Mouse (Mus musculus): ENCODE measurements around the gene Tulp2.
"Not testable (repeated sequence)": the region's sequence is repeated elsewhere in the genome, so short reads cannot be mapped to it uniquely, and the experiment has no call there.

Gene Tulp2

DNA sequence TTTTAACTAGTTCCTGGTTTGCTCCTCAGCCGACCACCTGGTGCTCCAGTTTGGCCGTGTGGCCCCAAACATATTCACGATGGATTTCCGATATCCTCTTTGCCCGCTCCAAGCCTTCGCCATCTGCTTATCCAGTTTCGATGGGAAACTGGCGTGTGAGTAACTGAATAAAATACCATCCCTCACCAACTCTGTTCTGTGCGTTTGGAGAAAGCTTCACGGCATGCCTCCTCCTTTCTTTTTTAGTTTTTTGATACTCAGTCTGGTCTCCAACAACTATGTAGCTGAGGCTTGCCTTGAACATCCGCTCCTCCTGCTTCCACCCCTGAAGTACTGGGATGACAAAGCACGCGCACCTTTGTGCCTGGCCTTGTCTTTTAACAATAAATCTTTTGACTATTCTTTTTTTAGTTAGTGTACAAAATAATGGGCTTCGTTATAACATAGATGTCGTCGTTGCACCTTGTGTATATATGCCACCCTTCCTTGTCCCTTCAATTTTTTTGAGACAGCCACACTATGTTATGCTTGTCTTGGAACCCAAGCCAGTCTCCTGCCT is 40.6 kb downstream of the Tulp2 start:
- no peak for DNase-seq (ENCODE audit: low spot score in 2 of 2)

GRCm38 (mm10) chr7:45522957-45523676 is 41.4 kb downstream of the Tulp2 start:
- DNase-seq (ENCODE audit: low spot score in 2 of 2) = no peak

- no peak for DNase-seq (ENCODE audit: low spot score in 2 of 2)
Measured at GRCm38 (mm10) chr7:45523678-45524170, 42.0 kb downstream of the Tulp2 start.

GRCm38 (mm10) chr7:45524841-45525621 is 43.4 kb downstream of the Tulp2 start:
- no peak for DNase-seq (ENCODE audit: low spot score in 2 of 2)

DNA sequence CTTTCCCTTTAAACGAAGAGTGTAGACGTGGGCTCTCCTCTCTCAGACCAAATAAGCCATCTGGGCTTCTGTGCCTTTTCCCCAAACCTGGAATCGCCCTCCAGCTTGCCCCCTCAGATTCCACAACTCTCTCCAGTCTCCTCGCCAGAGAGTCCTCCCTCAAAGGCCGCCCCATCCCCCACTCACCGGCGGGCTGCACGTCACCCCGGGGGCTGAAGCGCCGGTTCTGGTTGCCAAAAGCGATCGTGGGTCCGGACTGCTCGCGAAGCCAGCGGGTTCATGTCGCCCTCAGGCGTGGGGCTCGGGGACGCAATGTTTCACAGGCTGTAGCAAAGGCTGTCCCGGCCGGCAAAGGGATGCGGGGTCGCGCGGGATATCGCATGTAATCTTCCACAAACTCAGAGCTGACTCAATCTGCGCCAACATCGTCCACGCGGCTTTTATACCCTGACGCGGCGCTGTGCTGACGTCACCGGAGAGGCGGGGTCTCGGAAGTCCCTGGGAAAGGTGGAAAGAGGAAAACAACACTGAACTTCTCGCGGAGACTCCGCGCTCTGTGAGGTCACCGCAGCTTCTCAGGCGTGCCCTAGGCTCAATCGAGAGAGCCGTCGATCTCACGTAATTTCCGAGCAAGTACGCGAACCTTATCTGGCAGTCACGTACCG is 44.3 kb downstream of the Tulp2 start, which contains the start of the genes Ppp1r15a and Plekha4:
Ppp1r15a (minus strand) TSS at position 460 of the 665 bp plus-strand sequence.
Plekha4 (plus strand) TSS at position 522 of the 665 bp plus-strand sequence.
- DNase-seq (ENCODE audit: low spot score in 2 of 2) = peak; percentile 89 to 92

- DNase-seq (ENCODE audit: low spot score in 2 of 2) = peak in 1 of 2 experiments; percentile 35
Measured at GRCm38 (mm10) chr7:45526474-45527120, 44.9 kb downstream of the Tulp2 start.

DNA sequence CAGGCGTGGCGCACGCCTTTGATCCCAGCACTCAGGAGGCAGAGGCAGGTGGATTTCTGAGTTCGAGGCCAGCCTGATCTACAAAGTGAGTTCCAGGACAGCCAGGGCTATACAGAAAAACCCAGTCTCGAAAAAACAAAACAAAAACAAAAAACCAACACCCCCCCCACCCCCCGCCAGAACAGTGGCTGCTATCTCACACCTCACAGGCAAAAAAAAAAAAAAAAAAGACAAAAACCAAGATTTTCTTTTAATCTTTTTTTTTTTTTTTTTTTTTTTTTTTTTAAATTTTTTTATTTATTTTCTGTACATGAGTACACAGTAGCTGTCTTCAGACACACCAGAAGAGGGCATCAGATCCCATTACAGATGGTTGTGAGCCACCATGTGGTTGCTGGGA is 45.5 kb downstream of the Tulp2 start:
- DNase-seq (ENCODE audit: low spot score in 2 of 2) = not testable (repeated sequence)

DNA sequence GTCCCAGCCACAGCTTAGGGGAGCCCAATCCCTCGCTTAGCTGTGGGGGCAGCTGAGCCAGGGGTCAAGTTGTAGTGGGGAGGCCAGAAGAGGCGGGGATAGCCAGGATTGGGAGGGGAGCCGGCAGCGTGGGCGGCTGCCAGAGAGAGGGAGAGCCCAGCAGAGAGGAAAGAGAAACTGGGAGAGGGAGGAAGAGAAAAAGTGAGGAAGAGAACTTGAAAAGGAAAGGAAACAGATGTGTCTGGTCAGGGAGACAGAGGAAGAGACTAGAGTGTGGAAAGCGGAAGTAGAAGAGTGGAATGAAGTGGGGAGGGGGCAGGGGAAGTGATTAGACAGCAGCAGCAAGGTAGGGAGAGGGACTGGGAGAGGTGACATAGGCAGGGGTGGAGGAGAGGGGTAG is 47.8 kb downstream of the Tulp2 start:
- DNase-seq (ENCODE audit: low spot score in 2 of 2) = no peak

DNA sequence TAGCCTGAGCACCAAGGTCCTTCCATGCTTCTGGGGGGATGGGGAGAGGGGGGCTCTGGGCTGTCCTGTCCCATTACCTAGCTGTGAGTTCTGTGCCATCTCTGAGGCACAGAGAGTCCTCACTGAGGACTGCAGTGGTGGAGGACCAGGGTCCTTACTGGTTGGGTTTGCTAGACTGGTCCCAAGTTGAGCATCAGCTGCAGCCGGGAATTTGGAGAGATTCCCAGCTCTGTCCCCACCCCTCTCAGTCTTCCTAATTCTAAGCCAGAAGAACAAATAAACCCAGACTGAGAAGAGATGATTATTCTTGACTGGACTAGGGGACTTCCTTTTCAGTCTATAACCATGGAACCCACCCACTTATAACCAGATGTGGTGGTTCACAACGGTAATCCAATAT is 49.0 kb downstream of the Tulp2 start:
- DNase-seq (ENCODE audit: low spot score in 2 of 2) = no peak

DNA sequence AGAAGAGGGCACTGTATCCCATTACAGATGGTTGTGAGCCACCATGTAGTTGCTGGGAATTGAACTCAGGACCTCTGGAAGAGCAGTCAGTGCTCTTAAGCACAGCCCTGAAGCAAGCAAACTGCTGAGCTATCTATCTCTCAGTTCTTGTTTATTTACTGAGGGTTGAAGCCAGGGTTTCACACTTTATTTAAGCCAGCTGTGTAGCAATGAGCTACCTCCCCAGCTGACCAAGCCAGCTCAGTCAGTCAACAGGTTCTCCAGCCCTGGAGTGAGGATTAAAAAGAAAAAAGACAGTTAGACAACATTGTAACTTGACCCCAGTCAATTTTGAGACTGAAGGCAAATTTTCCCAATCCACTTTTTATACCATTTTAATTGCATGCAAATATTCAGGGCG is 54.0 kb downstream of the Tulp2 start:
- no peak for DNase-seq (ENCODE audit: low spot score in 2 of 2)

- DNase-seq (ENCODE audit: low spot score in 2 of 2) = no peak
Measured at GRCm38 (mm10) chr7:45537602-45538001, 55.9 kb downstream of the Tulp2 start.

DNA sequence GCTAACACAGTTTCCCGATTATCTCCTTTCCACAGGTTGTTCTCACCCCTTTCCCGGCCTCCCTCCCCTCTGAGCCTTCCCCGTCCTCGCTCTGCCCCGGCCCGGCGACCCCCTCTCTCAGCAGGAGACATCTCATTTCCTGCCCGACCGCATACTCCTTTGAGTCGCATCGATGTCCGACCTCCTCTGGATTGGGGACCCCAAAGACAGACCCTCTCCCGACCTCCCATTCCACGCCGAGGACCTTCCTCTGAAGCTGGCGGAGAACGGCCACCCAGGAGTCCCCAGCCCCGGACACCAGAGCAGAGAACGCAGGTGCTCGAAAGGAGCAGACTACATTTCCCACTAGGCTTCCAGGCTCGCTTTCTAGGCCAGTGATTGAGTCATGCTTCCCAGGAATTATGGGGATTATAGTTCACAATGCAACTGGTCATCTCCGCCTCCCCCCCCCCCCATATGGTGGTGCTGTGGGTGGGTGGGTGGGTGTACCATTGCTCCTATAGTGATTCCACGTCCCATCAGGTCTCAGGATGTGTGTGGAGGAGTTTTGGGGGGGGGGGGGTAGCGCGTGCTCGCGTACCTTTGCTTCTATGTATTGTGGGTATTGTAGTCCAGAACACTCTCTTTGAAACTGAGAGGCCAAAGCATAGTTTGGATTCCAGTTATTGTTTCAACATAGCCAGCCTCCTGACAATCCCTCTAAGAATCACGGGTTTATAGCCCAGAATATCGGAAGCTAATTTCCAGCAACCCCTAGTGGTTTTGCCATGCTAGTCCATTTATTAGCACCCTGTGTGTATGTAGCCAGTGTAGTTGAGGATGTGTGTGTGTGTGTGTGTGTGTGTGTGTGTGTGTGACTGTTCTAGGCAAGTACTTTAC is 56.7 kb downstream of the Tulp2 start:
- DNase-seq (ENCODE audit: low spot score in 2 of 2) = peak in 1 of 2 experiments; percentile 31

GRCm38 (mm10) chr7:45539095-45539494 is 57.4 kb downstream of the Tulp2 start:
- DNase-seq (ENCODE audit: low spot score in 2 of 2) = no peak

- no peak for DNase-seq (ENCODE audit: low spot score in 2 of 2)
Measured at GRCm38 (mm10) chr7:45540213-45540612, 58.5 kb downstream of the Tulp2 start.

DNA sequence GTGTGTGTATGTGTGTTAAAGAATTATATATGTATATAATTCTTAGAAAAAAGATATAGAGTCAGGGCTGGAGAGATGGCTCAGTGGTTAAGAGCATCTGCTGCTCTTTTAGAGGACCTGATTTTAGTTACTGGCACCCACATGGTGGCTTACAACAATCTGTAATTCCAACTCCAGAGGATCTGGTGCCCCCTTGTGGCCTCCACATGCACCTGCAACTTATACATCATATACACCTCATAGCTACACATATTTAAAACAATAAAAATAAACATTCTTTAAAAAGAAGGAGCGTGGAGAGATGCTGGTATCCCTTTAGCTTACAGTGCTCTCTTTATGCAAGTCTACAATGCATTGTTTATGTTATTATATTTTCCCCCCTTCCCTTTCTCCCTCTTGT is 62.8 kb downstream of the Tulp2 start:
- no peak for DNase-seq (ENCODE audit: low spot score in 2 of 2)

DNA sequence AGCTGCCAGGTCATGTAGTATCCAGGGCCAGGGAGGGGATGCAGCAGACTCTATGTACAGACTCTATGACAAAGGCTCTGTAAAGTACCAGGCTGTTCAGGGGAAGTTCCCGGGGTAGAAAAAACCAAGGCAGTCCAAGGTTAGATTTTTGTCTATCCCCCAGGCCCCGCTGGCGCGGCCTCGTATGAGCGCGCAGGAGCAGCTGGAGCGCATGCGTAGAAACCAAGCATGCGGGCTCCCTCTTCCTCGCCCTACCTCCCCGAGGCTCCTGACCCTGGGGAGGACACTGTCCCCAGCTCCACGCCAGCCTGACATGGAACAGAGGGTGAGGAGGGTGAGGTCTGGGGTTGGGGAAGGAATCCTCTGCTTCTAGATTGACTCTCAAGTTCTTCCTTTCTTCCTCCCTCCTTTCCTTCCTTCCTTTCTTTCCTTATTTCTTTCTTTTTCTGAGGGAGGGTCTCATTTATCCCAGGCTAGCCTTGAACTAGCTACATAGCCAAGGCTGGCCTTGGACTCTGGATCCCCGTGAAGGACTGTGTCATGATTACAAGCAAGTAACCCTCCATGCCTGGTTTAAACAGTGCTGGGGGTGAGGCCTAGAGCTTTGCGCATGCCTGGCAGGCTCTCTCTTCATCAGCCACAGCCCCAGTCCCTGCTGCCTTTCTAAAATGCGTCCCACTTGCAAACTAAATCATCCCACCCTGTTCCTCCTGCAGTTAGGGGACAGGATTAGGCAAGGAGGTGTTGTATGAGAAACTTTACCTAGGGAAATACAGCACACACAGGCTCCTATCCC is 68.2 kb downstream of the Tulp2 start:
- no peak for DNase-seq (ENCODE audit: low spot score in 2 of 2)

DNA sequence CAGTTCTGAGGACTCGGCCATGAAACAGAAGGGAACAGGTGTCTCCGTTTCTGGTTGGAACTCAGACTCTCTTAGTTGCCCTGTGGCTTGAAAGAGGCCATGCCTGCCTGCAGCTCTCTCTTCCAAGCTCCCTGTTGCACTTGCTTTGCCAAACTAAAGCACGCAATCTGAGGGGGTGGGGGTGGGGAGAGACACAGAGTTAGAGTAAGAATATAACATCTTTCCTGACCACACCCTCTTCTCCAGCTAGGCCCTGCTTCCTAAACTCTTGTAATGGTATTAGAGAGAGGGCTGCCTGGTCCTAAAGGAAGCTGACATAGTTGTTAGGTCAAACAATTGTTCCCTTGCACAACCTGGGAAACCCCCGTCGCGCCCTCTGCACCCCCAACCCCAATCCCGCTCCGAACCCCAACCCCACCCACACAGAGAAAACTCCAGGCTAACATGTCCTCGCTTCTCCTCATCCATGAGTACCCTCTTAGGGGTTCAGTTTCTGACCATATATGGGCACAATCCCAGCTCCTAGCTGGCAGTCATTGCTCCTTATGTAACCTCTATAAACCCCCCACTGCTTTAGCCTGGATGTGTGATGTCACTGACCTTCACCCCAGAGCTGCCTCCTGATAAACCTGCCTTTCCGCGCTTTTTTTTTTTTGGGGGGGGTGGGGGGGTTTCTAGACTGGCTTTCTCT is 69.3 kb downstream of the Tulp2 start:
- no peak for DNase-seq (ENCODE audit: low spot score in 2 of 2)

DNA sequence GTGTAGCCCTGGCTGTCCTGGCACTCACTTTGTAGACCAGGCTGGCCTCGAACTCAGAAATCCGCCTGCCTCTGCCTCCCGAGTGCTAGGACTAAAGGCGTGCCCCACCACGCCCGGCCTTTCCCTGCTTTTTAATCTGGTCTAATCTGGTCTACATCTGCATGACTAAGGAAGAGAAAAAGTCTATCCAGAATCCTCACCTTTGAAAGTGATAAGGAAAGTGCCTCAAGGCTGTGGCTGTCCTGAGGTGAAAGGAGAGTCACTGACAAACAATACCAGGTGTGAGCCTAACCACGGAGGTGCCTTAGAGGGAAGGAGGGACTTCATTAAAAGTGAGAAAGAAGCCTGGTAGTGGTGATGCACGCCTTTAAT is 69.8 kb downstream of the Tulp2 start:
- no peak for DNase-seq (ENCODE audit: low spot score in 2 of 2)

DNA sequence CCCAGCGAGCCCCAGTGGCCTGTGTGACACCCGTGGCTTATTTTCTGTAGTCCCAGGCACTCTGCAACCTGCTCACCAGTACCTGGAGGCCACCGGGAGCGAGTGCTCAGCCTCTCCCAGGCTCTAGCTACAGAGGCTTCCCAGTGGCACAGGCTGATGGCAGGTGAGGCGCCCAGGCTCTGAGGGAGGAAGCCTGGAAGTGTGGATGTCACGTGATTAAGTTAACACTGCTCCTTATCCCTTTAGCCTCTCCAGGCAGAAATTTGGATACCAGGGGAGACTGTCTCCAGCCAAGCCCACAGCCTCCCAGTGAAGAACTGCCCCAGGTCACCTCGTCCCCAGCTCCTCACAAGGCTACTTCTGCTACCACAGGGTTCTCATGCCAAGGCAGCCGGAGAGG is 71.8 kb downstream of the Tulp2 start:
- no peak for DNase-seq (ENCODE audit: low spot score in 2 of 2)
